Mouse (Mus musculus) frontal cortex, postnatal 25 days (tissue): Measurements from ENCODE around the gene Ptprm.

ENCODE experiments used
- DNase-seq, 2 experiments: peaks; one replicate each; pipeline ENCODE4 v3.0.0; 2022; ENCODE audit warnings: low spot score in 2 of 2

Ptprm gene

GRCm38 (mm10) chr17:66769365-66770363 lies 584.6 kb downstream of the Ptprm start:
- DNase-seq, result no peak

DNA sequence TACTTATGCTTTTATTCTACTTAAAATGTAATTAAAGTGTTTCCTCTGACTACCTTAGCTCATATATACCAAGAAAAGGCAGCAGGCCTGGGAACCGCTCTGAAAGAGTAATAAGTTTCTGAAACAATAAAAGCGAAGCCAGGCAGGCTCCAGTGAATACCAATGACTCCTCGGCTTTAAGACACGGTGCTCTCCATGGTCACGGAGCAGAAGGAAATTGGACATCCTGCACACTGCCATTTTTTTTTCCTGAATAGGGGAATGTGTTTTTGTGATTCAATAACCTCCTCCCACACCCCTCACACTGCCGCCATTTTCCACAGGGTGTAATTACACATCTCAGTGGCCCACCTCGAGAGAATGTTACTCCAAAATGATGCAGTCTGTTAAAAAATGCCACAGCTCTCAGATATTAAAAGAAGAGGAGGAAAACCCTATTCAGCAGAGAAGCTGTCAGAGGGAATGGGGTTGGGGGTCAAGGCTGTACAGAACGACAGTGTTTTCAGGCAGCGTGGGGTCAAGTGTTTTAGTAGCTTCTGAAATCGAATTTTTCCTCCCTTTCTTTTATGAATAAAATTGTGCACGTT lies 585.5 kb downstream of the Ptprm start:
- no peak for DNase-seq

GRCm38 (mm10) chr17:66766166-66766565 lies 588.1 kb downstream of the Ptprm start:
- no peak for DNase-seq

- no peak for DNase-seq
Observed at GRCm38 (mm10) chr17:66764435-66764834, 589.8 kb downstream of the Ptprm start.

DNA sequence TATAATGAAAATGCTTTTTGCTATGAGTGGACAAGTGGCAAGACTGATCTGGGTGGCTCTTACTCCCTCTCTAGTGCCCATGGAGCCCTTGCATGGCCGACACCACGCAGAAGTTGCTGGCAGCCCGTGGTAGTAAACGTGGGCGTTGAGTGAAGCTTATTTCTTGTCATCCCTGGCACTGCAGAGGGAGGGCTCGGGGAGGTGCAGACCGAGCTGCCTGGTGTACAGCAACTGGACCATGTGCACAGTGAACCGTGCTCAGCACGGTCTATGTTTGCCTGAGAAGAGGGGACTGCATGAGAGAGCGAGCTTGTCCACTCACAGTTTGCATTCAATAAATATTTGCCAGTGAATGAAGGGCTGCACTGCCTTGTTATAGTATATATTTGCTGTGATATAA lies 591.5 kb downstream of the Ptprm start:
- DNase-seq, result no peak

DNA sequence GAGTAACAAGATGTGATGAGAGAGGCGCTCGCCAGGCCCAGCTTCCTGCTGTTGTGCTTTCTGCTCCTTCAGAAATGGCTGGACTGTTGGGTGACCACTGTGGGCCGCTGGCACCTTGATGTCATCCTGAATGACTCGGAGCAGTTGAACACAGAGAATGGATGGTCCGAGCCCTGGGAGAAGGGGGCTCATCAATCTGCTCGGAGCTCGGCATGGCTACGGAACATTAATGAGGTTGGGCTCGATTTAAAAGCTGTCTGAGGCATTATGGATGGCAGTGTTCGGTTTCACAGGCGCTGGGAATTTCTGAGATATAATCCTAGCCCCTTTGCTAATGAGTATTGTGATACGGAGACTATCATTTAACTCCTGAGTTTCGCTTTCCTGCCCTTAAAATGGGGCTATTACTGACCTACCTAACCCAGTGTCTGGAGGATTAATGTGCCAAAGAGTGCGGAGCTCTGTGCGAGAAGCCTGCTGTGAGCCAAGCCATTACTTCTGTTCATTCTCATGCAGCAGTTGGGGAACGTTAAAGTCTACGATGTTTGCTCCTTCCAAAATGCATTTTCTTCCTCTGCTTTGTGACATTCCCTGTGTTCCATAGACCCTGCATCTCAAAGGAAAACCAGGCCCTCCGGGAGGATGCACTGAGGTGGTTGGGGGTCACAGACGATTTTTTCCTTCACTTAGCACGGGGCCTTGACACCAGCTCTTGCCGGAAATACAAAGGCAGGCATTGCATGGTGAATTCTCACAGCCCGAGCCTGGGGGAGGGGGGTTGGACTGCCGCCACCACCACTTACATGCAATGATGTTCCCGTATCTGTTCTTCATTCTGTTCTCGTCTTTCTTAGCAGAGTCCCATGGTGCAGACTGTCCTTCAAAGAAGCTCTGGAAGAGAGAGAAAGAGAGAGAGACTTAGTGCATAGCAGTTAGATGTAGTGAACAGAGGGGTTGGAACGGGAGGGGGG lies 592.6 kb downstream of the Ptprm start:
- DNase-seq, result no peak

- no peak for DNase-seq
Observed at GRCm38 (mm10) chr17:66757025-66757511, 597.2 kb downstream of the Ptprm start.

- no peak for DNase-seq
Observed at GRCm38 (mm10) chr17:66756500-66756899, 597.8 kb downstream of the Ptprm start.

DNA sequence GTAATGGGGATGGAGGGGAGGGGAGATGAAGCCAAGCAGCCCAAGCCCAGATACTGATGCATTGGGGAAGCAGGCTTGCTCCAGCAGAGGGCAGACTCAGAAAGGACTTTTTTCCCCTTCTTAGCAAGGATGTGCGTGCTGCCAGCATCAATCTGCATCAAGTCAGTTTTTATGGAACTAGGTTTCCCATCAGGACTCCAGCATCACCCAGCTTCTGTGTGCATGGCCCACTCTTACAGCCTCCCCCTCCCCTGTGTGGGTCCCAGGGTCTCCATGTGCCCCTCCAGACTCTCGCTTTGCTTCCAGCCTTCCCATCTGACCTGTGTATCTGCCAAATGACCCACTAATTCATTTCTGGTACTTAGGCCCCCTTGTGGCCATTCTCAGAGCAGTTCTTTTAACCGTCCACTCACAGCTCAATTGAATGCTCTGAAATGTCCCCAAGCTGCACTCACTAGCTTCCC lies 599.0 kb downstream of the Ptprm start:
- DNase-seq, result peak; percentile 32 to 40

GRCm38 (mm10) chr17:66754208-66754865 lies 599.9 kb downstream of the Ptprm start:
- DNase-seq, result no peak

GRCm38 (mm10) chr17:66751746-66752145 lies 602.5 kb downstream of the Ptprm start:
- no peak for DNase-seq

GRCm38 (mm10) chr17:66750481-66751206 lies 603.6 kb downstream of the Ptprm start:
- no peak for DNase-seq

GRCm38 (mm10) chr17:66749976-66750375 lies 604.3 kb downstream of the Ptprm start:
- no peak for DNase-seq

- DNase-seq, result no peak
Observed at GRCm38 (mm10) chr17:66746506-66746905, 607.8 kb downstream of the Ptprm start.

- DNase-seq, result no peak
Observed at GRCm38 (mm10) chr17:66743321-66743720, 610.9 kb downstream of the Ptprm start.

- no peak for DNase-seq
Observed at GRCm38 (mm10) chr17:66738779-66739345, 615.4 kb downstream of the Ptprm start.

DNA sequence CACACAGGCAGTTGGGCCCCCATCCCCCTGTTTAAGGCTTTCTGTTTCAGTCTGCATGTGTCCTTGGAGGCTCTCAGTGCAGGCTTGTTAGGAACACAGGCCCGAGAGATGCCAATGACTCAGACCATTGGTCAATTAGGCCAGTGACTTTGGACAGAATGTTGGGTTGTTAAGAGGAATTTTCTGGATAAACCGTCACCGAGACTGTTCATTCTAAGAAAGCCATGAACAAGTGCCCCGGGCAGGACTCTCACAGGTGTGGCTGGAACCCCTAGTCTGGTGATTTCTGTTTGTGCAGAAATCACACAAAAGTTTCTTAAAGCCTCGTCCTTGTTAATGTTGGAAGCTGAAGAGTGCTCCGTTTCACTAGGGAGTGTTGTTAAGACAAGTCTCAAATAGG lies 615.9 kb downstream of the Ptprm start:
- no peak for DNase-seq

DNA sequence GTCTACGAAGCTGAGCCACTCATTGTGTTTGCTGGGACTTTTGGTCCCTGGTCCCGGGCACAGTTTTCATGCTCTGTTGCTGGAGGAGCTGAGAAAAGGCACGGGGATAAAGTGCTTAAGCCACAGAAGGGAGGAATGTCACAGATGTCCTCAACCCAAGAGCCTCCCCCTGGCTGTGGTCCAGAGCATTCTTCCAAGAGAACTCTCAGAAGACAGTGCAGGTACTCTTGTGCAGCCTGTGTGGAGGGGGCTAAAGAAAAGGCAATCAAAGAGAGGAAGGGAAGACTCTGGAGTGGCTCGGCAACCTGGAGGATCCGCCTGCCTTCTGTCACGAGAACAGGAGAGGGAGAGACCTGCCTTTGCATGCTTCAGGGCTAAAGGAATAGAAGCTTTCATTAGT lies 617.8 kb downstream of the Ptprm start:
- DNase-seq, result no peak

DNA sequence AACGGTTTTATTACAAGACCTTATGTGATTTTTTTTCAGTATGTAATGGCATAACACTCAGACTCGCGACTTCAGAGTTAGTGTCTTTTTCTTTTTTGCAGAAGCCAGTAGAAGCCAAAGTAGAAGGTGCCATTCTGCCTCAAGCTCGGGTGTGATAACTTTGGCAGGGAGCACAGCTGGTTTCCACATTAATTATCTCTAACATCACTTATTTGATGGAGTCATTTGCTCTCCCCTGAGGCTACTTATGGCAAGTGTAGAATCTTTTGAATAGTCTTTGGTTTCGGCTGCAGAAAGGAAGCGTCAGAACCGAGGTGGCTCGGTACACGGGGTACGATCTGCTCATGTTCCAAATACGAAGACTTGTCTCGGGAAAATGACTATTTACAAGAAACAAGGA lies 620.7 kb downstream of the Ptprm start:
- DNase-seq, result no peak

DNA sequence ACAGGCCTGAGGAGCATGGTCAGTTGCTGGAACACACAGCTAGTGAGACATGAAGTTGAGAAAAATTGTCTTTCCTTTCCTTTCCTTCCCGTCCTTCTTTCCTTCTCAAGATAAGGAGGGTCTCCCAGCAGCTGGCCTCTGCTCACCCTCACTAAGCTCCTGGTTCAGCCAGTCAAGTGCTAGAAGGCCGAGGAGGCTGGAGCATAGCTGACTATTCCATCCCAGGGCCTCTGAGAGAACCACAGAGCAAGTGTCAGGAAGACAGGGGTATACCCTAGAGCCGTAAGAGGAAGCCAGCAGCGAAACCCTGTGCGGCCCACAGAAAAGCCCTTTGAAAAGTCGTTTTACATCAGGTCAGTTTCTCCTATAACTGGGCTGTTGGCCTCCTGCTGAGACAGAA lies 624.3 kb downstream of the Ptprm start:
- DNase-seq, result no peak
